Mouse (Mus musculus): ENCODE measurements around the gene Syk. TPM values are rescaled to one million over a fixed set of nuclear protein-coding genes. Genes with fewer than 3 reads are reported as not detected.

Syk gene
- polyA plus RNA-seq, 1 experiment = 4.1 TPM

- DNase-seq (ENCODE audit: low spot score) = no peak
Observed at GRCm38 (mm10) chr13:52569194-52569769, 13.7 kb upstream of the Syk start.

GRCm38 (mm10) chr13:52570276-52570675 is 12.7 kb upstream of the Syk start:
- no peak for DNase-seq (ENCODE audit: low spot score)

GRCm38 (mm10) chr13:52571591-52572384 is 11.2 kb upstream of the Syk start:
- no peak for DNase-seq (ENCODE audit: low spot score)

GRCm38 (mm10) chr13:52572451-52573446 is 10.2 kb upstream of the Syk start:
- DNase-seq (ENCODE audit: low spot score) = no peak

DNA sequence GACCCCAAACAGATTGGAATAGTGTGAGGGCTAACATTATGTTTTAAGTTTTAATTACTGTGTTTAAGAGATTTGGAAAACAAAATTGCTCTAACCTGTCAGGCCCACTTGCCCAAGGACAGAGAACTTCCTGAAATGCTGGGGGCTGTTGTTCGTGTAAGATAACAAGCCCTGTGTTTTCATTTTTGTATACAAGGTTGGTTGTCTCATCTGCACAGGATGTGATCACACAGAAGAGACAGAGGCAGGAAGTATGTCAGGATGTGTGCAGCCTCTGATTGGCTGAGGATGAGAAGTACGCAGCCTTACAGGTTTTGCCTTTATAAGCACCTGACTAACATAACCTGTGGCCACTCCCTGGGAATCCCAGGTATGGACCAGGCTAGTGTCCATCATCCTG is 8.7 kb upstream of the Syk start:
- DNase-seq (ENCODE audit: low spot score) = no peak

DNA sequence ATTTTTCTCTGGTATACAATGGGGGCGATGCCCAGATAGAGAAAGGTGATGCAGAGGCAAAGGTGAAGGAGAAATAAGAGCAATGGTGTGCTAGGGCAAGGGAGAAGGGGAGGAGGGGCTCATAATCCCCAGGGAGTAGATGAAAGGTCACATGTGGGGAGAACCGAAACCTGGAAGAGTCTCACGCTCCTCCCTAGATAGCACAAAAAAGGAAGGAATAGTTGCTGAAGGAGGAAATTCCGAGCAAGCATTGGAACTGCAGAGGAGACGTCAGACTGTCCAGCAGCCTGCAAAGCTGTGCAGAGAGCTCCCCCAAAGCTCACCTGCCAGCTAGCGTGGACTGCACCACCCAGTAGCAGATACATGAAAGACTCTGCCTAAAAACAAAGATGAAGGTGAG is 7.5 kb upstream of the Syk start:
- no peak for DNase-seq (ENCODE audit: low spot score)

DNA sequence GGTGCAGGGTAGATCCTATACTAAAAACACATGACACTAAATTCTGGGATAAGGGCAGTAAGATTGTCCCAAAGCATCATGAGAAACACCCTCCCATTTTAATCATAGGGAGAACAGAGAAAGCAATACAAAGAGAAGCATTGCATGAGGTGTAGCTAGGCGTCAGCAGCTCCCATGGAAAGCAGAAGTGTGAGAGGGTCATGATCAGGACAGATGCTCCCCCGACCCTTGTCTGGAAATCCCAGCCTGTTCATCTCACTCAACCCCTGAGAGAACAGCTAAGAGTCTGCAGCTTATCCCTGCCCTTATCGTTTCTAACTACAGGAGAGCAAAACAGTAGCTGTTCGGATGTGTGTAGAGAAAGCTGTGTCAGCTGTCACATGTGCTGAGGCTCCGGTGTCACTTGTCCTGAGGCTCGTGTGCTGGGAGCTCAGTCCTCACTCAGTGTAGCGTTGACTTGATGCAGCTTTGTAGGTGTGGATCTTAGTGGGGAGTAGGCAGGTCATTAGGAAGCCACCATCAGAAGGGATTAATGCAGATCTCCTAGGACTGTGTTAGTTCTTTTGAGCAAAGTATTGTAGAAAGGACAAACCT is 6.9 kb upstream of the Syk start:
- no peak for DNase-seq (ENCODE audit: low spot score)

DNA sequence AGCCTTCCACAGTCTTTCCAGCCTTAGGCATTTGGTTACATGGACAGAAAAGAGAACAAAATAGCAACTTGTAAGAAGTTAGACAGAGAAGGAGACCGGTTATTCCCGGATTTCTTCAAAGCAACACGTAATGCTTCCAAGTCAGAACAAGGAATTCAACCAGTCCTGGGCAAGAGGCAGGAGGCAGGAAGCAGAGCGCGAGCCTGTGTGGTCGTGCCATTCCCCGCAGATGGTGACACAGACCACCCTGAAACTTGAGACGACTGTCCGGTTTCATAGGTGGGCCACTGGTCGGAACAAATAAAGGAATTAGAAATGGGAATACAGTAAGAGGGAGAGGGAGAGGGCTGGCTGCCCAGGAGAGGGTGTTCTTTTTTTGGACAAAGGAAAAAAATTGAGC is 6.1 kb upstream of the Syk start:
- DNase-seq (ENCODE audit: low spot score) = no peak

GRCm38 (mm10) chr13:52577326-52577920 is 5.5 kb upstream of the Syk start:
- no peak for DNase-seq (ENCODE audit: low spot score)

DNA sequence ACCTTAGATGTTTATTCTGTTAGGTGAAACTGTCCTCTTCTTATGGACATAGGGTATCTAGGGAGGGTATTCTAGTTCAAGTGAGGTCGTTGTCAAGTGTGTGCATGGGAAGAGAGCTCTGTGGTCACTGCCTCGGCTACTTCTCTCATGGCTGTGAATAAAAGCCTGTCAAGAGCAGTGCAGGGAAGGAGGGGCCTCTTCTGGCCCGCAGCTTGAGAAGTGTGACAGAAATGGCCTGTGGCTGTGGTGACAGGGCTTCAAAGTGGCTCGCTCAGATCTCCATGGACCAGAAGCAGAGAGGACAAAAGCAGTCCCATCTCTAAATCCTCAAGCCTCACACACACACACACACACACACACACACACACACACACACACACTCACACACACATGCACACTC is 5.0 kb upstream of the Syk start:
- DNase-seq (ENCODE audit: low spot score) = no peak

DNA sequence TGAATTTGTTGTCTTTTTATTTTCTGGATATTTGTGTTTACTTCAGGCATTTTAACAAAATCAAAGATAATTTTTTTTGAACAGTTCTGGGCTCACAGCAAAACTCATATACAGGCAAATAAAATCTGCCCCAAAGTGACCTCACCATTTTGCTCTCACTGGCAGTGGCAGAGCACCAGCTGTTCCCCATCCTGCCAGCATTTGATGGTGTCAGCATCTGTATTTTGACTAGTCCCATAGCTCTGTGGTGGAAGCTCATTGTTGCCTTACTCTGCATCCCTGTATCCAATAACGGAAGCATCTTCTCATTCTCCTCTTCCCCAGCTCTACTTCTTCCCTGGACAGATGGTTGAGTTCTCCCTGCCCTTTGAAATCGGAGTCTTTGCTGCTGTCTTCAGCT is 4.2 kb upstream of the Syk start:
- DNase-seq (ENCODE audit: low spot score) = no peak

- DNase-seq (ENCODE audit: low spot score) = no peak
Observed at GRCm38 (mm10) chr13:52582506-52582877, 481 bp upstream of the Syk start.

DNA sequence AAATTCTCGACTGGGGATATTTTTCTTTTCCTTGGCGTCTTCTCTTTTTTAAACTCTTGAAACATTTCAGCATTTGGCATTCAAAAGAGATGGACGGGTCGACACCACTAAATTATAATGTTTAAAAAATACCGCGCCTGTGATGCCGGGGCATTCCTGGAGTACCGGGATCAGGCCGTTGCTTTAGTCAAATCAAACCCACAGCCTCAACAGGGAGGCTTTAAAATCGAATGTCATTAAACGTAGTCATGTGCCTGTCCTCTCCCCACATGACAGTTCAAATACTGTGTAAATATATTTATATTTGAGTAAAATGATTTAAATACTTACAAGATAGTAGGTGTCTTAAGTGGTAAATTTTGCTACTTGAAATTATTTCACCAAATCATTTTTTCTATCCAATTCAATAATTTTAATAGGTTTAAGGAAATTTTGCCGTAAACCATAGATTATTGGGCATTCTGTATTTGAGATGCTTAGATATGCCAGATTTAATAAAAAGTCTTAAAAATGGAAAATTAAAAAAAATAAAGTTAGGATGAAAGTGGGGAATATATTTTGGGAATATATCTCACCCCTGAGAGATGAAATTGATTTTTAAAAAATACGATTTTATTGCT is 1.1 kb downstream of the Syk start:
- no peak for DNase-seq (ENCODE audit: low spot score)

GRCm38 (mm10) chr13:52584654-52585455 is 1.9 kb downstream of the Syk start:
- DNase-seq (ENCODE audit: low spot score) = no peak

DNA sequence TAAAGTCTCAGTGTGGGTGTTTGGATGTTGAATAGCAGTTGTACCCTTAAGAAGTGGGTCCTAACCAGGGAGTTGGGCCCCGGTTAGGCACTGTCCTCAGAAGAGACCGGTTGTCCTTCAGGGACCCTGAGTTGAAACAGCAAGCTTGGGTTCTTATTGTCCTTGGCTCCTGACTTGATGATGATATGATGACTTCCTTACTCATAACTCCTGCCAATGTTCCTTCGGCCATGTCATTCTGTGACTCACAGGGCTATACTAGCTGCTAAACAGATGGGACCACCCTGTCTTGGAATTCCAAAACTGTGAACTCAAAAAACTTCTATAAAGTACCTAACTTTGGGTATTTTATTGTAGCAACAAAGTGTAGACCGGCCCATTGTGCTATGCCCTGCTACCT is 4.8 kb downstream of the Syk start:
- no peak for DNase-seq (ENCODE audit: low spot score)

- DNase-seq (ENCODE audit: low spot score) = no peak
Observed at GRCm38 (mm10) chr13:52589043-52589442, 6.1 kb downstream of the Syk start.

DNA sequence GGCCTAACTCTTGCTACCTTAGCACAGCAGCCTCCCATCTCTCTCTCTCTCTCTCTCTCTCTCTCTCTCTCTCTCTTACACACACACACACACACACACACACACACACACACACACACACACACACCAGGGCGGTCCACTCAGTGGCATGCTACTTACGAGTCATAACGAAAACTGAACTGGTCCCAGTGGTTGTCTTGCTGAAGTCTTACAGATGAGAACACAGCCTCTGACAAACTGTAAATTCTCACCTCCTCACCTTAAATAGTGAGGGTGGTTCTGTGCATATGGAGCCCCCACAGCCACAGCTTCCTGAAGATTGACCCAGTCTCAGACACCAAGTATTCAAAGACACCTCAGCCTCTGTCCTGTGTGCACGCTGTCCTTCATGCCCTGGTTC is 8.9 kb downstream of the Syk start:
- DNase-seq (ENCODE audit: low spot score) = no peak

GRCm38 (mm10) chr13:52596692-52597091 is 13.7 kb downstream of the Syk start:
- DNase-seq (ENCODE audit: low spot score) = no peak

DNA sequence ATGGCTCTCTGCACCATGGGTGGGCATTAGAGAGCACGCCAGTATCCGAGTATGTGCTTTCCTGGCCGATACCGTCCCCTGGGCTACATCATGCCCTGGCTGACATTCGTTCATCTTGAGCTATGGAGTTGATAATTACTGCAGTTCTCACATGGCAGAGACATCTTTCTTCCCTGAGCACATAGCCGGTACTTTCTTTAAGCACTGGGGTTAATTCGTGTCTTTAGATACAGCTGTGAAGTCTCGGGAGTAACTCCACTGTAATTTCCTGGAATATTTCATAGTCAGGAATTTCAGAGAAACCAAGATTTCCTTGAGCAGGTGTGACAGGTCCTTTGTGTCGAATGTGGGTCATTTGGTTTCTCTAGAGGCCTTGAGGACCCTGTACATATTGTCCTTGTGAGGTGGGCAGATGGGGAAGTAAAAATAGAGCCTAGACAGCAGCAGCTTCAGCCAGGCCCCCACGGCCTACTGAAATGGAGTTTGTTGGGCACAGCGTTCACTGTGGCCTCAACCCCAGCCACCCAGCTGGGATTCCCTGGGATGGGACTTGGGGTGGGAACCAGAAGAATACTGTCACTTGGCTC is 14.2 kb downstream of the Syk start:
- no peak for DNase-seq (ENCODE audit: low spot score)

DNA sequence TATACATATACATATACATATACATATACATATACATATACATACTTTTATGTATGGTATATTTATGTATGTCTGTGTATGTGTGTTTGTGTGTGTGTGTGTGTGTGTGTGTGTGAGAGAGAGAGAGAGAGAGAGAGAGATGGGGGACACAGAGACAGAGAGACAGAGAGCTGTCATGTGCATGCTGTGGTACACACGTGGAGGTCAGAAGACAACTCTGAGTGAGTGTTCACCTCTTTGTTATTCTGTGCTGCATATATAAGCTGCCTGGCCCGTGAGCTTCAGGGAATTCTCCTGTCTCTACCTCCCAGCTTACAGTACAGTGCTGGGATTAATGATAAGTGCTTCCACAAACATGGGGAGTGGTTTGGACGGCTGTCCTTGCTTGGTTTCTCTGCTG is 15.3 kb downstream of the Syk start:
- DNase-seq (ENCODE audit: low spot score) = no peak

All from urinary bladder, adult 2 months (tissue).